14 mouse cellular contexts compared by ENCODE assay signal in the genomic region with DNA sequence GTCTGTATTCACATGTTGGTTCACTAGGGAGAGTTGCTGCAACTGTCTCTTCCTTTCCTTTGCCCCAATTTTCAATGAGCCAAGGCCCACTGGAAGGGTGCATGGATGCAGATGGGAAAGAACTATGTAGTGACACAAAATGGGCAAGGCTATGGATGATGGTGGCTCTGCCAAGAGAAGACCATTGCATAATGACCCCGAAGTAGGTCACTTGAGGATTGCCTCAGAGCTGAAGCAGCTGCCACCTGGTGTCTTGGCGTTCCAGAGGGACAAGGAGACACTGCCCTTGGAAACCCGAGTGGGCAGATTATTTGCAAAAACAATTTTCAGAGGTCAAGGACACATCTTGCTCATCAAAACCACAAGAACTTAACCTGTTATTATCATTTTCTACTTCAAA. TPM values are rescaled to one million over a fixed set of nuclear protein-coding genes. Genes with fewer than 3 reads are reported as not detected.
DNase-seq lines count a peak whose midpoint lies in the region; ATAC-seq and TF ChIP-seq lines count a peak whose summit lies in the region.
"Had no signal": no experiment of that assay in that cellular context is flagged by ENCODE, and none has a peak within 500 bp of the region (broad histone marks: within the 10 kb centered on the region; RNA-seq: fewer than 3 reads in every experiment).

No protein-coding gene starts in this region.

- no peak for TF ChIP-seq CTCF in lung, adult 2 months (IDR thresholded peaks at IDR 0.05; ENCODE audit: insufficient read depth, low read length)

- no peaks in the 10 kb centered on the region for H3K9me3 ChIP-seq in hindbrain, embryonic 10.5 days
- H3K9me3 ChIP-seq: embryonic facial prominence, embryonic 13.5 days; kidney, embryonic 15.5 days; midbrain, embryonic 13.5 days had no signal

- H3K27ac ChIP-seq in hindbrain, embryonic 10.5 days, result no peak overlapping the region
- H3K27ac ChIP-seq: embryonic facial prominence, embryonic 13.5 days; kidney, embryonic 15.5 days; macrophage; midbrain, embryonic 13.5 days had no signal

- WGBS in lung, adult 2 months, result 53% methylated on average over 3 of the region's 3 CpGs
- WGBS in hindbrain, embryonic 10.5 days, result 85% methylated on average over 3 of the region's 3 CpGs

- DNase-seq in cerebellum, postnatal 4 days (ENCODE audit: low spot score in 2 of 2), result no peak
- peak; percentile 38 to 57 for DNase-seq in lung, adult 18-20 months
- no peak for DNase-seq in lung, adult 2 months
- peak; percentile 15 for DNase-seq in cerebellum, adult 8-10 months
- peak; percentile 67 for DNase-seq in lung, postnatal 36 days
- DNase-seq in hindbrain, embryonic 10.5 days (ENCODE audit: low spot score), result no peak
- no peak for DNase-seq in adipocyte (ENCODE audit: low spot score)

- H3K4me3 ChIP-seq in lung, adult 2 months (replicated peaks; ENCODE audit: extremely low read depth, low read depth, low read length), result no peak overlapping the region
- H3K4me3 ChIP-seq in hindbrain, embryonic 10.5 days, result no peak overlapping the region
- H3K4me3 ChIP-seq: embryonic facial prominence, embryonic 13.5 days; kidney, embryonic 15.5 days; midbrain, embryonic 13.5 days had no signal

- no peaks in the 10 kb centered on the region for H3K36me3 ChIP-seq in hindbrain, embryonic 10.5 days
- H3K36me3 ChIP-seq: embryonic facial prominence, embryonic 13.5 days; kidney, embryonic 15.5 days; midbrain, embryonic 13.5 days had no signal

- no peaks in the 10 kb centered on the region for H3K27me3 ChIP-seq in hindbrain, embryonic 10.5 days (ENCODE audit: insufficient read depth, poor library complexity, severe bottlenecking)
- H3K27me3 ChIP-seq: embryonic facial prominence, embryonic 13.5 days; kidney, embryonic 15.5 days; midbrain, embryonic 13.5 days had no signal

- ATAC-seq in cerebellum, adult (ENCODE audit: insufficient number of reproducible peaks, low FRiP score, low TSS enrichment), result peak; percentile 61
- ATAC-seq: midbrain, embryonic 13.5 days had no signal

- peaks cover 4% of the 10 kb centered on the region for H3K4me1 ChIP-seq in lung, adult 2 months (ENCODE audit: control insufficient read depth, insufficient read depth, low read length)
- peaks cover 25% of the 10 kb centered on the region for H3K4me1 ChIP-seq in hindbrain, embryonic 10.5 days (replicated peaks)

- TF ChIP-seq POLR2A in lung, adult 2 months (IDR thresholded peaks at IDR 0.05; ENCODE audit: borderline replicate concordance, extremely low read depth, low read depth, low read length), result no peak

RNA-seq across cellular contexts. Expression of a gene that starts 3.9 kb away (rescaled TPM):
- 10.3 and 15.1 TPM in 2 replicates for polyA plus RNA-seq in lung, adult 2 months (2012; rRNA removed)
- 5.8 and 8.5 TPM in 2 replicates for polyA plus RNA-seq in hindbrain, embryonic 10.5 days (2016; fragmentation: Nextera tagmentation; extraction: Ambion mirVana)

RNA-seq across cellular contexts. Expression of a gene that starts 56.4 kb away (rescaled TPM):
- not detected in 2 replicates for polyA plus RNA-seq in lung, adult 2 months (2012; rRNA removed)
- 0.05 and 0.21 TPM in 2 replicates for polyA plus RNA-seq in hindbrain, embryonic 10.5 days (2016; fragmentation: Nextera tagmentation; extraction: Ambion mirVana)
- polyA plus RNA-seq: liver, adult 2 months; macrophage; spleen, adult 2 months had no signal

Comparison
In these comparisons a context has a peak if more than half of its experiments do, and no peak if none do; other contexts are left out.
1. DNase-seq: peak in lung, adult 18-20 months (2 of 2), cerebellum, adult 8-10 months (single experiment) and lung, postnatal 36 days (single experiment); none in cerebellum, postnatal 4 days (0 of 2), lung, adult 2 months (single experiment), hindbrain, embryonic 10.5 days (single experiment) and adipocyte (single experiment).